Mouse (Mus musculus) 416B (cell line): ENCODE data around the gene Arhgap45.
A peak's percentile ranks its signal among the peaks of the same experiment; 100 is the strongest.

Experiments used
- DNase-seq: peaks from one replicate; pipeline ENCODE4 v3.0.0; 2011; ENCODE audit warnings: low read depth

The Arhgap45 gene

DNA sequence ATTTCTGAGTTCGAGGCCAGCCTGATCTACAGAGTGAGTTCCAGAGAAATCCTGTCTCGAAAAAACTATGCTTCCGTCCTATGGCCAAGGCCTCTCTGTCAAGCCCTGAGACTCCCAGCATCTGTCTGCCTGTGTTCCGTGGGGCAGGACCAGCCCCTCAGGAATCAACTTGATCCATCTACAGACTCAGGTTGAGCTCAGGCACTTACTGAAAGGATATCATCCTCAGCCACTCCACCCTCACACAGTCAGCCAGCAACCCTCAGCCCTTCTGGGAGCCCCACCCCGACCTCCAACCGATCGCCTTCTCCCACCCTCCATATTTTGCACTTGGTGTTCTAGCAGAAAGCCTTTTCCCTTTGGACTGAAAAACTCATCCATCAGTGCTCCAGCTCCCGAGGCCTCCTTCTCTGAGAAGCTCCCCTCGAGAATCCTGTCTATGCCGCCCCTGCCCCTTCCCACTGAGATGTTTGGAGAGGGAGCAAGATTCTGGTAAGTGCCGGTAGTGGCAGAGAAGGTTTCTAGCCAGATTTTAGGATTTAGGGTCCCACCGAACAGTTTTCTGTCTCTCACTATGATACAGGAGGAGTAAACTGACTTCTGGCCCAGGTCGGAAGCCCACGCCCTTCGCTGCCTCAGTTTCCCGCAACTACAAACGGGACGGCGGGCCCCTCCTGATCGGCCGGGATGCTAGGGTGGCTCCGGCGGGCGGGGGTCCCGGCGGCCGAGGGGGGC, 28.5 kb upstream of the Arhgap45 start:
- DNase-seq, result peak; percentile 22

DNA sequence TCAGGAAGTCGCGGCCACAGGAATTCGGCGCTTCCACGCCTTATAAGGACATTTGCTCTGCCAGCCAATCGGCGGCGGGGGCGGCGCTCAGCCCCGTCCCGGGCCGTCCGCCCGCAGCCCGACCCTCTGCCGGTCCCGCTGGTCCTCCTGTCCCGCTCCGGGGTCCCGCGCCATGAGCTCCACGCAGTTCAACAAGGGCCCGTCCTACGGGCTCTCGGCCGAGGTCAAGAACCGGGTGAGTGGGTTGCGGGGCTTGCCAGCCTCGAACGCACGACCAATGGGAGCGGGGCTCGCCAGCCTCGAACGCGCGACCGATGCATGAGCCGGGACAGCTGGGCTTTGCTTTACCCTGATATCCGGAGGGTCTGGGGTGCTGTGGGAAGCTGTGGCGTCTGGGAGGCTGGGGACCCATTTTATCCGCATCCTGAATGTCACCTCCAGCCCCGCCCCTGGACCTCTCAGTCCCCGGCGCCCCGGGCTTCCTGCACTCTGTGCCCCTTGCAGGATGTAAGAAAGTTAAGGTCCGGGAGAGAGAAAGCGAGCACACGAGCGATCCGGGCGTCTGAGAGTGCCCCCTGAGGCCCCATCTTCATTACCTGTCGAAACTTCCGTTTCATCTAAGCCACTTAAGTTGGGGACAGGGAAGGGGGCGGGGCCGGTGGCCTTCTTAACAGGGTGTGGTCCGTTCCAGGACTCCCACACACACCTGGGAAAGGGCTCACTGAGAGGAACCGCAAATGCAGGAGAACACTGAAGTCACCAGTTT, 27.8 kb upstream of the Arhgap45 start, which contains the start of gene Cnn2:
Cnn2 (plus strand) TSS at position 79 of the 766 bp plus-strand sequence.
- DNase-seq, result peak; percentile 50

DNA sequence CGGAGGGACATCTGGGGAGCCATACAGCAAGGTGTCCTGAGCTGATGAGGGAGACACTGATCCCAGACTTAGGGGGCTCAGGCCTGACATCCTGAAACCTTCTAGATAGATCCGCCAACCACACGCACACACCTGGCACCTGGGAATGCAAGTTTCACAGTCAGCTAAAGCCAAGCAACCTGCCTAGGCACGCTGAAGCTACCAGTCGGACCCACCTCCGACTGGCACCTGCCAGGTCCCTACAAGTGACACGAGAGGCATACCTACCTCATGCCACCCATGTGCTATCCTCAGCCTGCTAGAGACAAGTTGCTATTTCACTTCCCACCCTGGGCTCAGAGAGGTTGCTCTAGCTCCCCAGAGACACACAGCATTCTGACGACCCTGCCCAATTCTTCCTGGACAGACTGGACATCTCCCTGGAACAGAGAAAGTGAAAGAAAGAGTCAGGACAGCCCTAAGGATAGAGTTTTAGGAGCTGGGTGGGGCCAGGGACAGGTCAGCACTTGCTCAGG, 27.1 kb upstream of the Arhgap45 start:
- no peak for DNase-seq

DNA sequence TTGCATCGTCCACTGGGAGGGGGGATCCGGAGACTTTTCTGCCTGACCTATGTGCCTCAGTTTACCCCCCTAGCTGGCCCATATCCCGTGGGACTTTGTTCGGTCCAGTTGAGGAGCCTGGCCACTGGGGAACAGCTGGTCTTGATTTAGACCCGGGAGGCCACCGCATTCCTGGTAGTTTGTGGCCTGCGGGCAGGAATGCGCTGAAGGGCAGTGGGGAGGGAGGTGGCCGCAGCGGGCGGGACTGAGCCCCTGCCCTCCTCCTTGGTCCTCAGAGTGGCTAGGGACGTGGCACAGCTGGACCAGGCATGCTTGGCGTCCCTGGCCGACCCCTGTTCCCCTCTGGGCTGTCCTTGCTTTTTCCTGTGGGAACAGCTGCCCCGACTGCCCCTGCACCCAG, 26.6 kb upstream of the Arhgap45 start:
- no peak for DNase-seq

DNA sequence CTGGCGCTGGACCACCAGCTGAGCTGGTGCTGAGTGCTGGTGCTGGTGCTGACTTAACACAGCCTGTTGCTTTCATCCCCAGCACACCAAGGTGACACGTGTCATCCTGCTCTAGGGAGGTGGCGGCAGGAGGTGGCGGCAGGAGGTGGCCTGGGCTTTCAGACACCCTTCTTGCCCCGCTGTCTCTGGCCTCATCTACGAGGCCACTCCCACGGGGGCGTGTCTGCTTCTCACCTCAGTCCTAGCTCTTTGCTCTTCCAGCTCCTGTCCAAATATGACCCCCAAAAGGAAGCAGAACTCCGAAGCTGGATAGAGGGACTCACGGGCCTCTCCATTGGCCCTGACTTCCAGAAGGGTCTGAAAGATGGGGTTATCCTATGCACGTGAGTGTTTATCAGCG, 25.4 kb upstream of the Arhgap45 start:
- DNase-seq, result no peak

DNA sequence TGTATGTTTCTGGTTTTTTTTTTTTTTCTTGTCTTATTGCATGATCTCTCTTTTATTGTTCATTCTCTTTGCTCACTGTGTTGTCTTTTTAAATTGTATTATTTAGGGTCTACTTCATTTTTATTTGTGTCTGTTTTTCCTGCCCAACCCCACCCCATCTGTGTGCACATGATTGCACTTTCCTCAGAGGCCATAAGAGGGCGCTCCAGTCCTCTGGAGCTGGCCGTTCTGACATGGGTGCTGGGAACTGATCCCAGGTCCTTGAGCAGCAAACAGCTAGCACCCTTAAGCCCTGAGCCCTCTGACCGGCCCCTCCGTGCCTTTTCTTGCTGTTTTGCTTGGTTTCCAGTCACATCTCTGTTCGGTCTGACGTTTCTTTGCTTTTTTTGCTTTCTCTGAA, 24.9 kb upstream of the Arhgap45 start:
- DNase-seq, result no peak

DNA sequence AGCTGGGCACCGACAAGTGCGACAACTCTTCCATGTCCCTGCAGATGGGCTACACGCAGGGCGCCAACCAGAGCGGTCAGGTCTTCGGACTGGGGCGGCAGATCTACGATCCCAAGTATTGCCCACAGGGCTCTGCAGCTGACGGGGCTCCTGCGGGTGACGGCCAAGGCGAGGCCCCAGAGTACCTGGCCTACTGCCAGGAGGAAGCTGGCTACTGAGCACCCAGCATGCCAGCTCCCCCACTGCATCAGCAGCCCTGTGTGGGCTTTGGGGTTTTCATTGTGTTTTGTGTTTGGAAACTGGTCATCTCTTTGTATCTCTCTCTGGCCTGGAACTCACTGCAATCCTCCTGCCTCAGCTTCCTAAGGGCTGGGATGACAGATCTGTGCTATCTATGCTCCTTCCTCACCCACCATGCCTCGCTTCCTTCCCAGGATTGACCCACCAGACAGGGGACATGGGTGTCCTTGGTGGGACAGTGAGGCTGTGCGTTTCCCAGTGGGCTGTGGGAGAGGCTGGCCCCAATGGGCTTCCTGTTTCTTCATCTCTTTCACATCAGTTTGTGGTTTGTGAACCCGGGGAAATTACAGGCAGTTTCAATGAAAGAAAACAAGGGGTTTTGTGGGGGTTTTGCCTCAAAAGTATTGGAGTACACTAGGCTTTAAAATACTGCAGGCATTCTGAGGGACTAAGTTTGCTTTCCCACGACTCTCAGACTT, 21.9 kb upstream of the Arhgap45 start:
- DNase-seq, result peak; percentile 90

DNA sequence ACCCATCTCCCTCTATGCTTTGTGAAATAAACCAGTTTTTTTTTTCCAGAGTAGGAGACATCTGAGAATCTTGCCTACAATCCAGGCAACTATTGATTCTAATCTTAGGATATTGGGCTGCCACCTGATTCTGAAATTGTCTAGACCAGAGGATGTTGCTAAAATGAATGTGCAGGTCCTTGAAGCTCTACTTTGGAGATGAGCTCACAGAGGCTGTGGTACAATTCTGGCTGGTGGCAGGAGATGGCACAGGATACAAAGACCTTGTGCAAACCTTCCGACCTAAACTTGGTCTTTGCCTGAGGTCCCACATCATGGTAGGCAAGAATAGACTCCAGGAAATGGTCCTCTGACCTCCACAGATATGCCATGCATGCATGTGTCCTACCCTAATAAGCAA, 20.8 kb upstream of the Arhgap45 start:
- peak; percentile 58 for DNase-seq

DNA sequence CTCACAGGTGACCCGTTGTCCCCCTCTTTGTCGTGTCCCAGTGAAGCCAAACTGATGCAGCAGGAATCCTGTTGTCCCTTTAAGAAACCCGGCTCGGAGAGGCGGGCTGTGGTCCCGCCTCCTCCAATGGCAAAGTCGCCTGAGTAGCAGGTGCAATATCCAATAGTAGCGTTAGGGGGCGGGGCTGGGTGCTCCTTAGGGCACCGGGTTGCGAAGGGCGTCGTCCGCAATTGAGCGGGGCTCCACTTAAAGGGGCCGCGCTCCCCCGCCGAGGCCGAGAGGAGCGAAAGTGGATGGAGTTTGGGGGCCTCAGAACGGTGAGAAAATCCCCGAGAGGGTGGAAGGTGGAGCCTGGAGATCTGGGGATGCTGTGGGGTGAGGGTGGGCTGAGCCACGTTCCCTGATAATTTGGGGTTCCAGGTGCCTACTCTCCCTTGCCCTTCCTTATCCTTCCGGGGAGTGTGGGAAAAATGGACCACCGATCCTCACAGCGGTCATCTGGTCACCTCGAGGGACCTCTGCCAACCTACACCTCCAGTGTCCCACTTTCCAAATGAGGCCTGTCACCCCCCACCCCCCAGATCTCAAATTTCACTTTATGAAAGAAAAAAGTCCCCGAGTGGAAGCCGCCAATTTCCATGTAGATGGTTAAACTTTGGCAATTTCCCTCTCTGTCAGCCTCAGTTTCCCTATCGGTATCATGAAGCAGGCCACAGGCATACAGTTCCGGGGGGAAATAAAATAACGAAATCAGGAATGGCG, 20.0 kb upstream of the Arhgap45 start, which contains the start of gene Abca7:
Abca7 (plus strand) TSS at position 223 of the 762 bp plus-strand sequence.
- peak; percentile 96 for DNase-seq

DNA sequence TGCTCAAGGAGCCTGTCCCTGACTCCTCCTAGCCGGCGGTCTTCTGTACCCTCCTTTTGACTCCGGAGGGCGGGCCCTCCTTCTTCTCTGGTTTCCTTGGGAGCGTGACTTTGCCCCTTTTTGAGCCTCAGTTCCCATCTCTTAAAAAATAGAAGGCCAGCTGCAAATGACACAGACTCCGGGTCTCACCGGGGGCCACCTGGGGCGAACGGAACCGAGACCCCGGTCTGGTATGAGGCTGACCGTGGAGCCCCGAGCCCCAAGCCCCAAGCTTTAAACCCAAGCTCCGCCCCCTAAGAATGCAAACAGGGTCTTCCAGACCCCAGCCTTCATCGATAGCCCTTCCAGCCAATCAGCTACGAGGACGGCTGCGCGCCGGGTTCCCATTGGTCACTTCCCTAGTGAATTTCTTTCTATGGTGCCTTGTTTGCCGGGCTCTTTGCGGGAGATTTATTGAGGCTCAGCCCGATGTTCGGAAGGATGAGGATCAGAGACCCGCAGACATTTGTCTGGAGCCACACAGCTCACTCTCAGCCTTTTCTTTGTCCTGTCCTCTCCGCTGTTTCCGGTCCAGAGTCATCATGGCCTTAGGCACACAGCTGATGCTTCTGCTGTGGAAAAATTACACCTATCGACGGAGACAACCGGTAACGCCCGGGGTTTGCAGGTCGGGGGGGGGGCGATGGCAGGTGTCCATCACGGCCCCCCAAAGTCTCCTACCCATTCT, 19.3 kb upstream of the Arhgap45 start:
- peak; percentile 89 for DNase-seq

DNA sequence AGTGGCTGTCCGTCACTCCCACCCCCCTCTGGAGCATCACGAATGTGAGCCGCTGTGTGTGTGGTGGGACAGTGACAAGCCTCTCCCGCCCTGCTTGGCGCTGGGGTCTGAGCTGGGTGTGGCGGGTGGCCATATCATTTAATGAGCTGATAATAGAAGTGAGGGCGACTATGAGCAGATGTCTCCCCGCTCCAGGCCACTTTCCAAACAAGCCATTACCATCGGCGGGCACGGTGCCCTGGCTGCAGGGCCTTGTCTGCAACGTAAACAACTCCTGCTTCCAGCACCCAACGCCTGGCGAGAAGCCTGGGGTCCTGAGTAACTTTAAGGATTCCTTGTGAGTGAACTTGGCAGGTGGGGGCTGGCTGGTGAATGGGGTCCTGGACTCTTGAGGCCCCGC, 18.6 kb upstream of the Arhgap45 start:
- no peak for DNase-seq

DNA sequence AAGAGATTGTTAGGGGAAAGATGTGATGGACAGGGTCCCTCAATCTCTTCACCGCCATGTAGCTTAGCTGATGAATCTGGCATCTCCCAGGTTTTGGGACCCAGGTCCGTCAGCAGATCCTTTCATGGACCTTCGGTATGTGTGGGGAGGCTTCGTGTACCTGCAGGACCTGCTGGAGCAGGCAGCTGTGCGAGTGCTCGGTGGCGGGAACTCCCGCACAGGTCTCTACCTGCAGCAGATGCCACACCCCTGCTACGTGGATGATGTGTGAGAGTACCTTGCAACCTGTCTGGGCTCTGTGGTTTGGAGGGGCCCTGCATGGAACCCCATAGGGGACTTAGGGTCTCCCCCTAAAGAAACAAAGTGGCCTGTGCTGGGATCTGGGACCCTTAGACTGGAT, 14.5 kb upstream of the Arhgap45 start:
- DNase-seq, result no peak

DNA sequence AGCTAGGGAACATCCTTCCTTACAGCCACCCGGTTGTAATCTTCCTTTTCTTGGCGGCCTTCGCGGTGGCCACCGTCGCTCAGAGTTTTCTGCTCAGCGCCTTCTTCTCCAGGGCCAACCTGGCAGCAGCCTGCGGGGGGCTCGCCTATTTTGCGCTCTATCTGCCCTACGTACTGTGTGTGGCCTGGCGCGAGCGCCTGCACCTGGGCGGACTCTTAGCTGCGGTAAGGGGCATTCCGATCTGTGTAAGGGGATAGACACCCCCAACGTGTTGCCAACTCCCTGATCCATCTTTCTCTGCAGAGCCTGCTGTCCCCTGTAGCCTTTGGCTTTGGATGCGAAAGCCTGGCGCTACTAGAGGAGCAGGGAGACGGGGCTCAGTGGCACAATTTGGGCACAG, 13.6 kb upstream of the Arhgap45 start:
- DNase-seq, result no peak

DNA sequence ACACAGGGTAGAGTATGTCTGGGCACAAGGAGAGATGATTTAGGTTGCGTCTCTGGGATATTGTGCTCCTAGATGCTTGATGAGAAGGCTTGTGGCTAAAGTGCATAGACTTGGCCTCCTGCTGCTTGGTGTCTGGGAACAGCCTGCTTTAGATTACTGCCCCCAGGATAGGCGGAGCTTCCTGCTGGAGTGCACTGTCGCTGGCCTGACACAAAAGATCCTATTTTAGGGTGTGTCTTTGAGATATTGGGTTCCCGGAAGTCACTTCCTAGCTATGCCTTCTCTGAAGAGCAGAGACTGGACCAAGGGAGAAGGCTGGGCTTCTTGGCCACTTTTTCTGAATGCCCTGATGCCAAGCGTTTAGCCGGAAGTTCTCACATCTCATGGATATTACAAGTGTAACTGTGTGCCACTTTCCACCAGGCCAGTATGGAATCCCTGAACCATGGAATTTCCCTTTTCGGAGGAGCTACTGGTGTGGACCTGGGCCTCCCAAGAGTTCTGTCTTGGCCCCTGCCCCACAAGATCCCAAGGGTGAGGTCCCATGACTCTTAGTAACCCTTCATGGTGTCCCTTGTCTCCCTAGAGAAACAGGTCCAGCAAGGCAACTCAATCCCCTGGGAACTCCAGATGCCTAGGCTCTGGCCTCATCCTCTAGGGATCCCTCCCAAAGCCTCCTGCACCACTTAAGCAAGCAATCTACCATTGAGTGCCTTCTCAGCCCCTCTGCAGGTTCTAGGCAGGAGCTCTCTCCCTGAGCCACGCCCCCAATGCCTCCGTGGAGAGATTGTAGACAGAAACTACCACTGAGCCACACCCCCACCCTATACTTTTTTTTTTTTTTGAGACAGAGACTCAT, 12.8 kb upstream of the Arhgap45 start:
- no peak for DNase-seq

DNA sequence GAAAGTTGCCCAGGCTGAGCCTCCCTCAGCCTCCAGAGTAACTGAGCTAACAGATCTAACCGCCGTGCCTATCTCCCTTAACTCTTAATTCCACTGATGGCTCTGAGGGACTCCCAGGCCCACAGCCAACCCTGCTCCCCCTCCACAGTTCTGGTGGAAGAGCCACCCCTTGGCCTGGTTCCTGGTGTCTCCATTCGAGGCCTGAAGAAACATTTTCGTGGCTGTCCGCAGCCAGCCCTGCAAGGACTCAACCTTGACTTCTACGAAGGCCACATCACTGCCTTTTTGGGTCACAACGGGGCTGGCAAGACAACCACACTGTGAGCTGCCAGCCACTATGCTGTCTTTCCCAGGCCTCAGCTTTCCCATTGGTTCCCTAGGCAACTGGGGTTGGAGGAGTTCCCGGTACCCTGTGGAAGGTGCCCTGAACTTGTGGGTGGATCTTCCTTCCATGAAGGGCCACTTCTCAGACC, 12.2 kb upstream of the Arhgap45 start:
- no peak for DNase-seq

DNA sequence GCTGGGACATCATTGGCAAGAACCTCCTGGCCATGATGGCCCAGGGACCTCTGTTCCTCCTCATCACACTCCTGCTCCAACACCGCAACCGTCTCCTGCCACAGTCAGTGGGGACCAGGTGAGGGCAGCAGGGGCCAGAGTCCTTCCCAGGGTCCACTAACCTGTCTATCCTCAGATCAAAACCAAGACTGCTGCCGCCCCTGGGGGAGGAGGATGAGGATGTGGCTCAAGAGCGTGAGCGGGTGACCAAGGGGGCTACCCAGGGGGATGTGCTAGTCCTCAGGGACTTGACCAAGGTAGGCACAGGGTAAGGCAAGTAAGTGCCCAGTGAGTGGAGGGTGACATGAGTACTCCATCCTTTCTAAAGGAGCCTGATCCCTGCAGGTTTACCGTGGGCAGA, 4.7 kb upstream of the Arhgap45 start:
- DNase-seq, result no peak

DNA sequence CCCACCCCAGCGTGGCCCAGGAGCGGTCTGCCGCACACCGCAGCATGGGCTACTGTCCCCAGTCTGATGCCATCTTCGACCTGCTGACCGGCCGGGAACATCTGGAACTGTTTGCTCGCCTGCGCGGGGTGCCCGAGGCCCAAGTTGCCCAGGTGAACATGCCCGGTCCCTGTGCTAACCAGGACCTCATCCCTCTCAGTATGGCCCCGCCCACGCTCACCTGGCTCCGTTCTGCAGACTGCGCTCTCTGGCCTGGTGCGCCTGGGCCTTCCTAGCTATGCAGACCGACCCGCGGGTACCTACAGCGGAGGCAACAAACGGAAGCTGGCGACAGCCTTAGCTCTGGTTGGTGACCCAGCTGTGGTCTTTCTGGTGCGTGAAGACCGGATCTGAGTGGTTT, 2.8 kb upstream of the Arhgap45 start:
- DNase-seq, result no peak

DNA sequence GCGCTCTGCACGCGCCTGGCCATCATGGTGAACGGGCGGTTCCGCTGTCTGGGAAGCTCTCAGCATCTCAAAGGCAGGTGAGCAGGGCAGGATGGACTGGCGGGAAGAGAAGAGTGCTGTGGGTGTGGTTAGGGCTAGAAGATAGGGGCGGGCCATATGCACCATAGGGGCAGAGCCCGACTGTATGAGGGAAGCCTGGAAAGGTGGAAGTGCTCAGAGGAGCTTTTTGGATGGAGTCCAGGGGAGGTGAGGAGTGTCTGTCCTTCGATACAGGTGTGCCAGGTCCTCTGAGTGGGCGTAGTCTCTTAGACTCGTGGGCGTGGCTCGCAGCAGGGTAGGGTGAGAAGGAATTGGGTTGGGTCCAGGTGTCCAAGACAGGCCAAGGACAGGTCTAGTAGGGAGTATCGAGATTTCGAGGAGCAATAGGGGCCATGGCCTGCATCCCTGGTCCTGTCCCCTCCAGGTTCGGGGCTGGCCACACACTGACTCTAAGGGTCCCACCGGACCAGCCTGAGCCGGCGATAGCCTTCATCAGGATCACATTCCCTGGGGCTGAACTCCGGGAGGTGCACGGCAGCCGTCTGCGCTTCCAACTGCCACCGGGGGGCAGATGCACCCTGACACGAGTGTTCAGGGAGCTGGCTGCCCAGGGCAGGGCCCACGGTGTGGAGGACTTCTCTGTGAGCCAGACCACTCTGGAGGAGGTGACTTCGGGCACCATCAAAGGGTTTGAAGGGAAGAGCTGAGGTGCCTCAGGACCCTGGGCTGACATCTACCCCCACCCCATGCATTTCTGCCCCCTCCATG, 1.8 kb upstream of the Arhgap45 start:
- DNase-seq, result peak; percentile 60

DNA sequence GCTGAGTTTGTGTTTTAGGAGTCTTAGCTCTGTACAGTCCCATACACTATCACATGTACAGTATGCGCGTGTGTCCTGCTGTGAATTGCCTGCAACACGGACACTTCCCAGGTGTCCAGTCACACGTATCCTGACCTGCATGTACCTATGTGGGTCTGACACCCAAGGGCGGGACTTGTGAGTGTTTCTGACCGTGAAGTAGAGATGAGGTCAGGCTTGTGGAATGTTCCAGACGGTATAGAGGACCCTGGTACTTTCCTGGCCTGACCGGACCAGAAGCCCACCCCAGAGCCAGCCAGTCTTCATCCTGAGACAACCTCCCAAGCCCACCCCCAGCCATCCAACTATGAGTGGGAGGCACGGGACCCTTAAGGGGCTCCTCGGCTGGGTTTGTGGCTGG, 870 bp upstream of the Arhgap45 start:
- DNase-seq, result no peak
